Mouse (Mus musculus): ENCODE measurements around the gene Gm5169.
"Not testable (repeated sequence)": the region's sequence is repeated elsewhere in the genome, so short reads cannot be mapped to it uniquely, and the experiment has no call there.

Gm5169 gene

DNA sequence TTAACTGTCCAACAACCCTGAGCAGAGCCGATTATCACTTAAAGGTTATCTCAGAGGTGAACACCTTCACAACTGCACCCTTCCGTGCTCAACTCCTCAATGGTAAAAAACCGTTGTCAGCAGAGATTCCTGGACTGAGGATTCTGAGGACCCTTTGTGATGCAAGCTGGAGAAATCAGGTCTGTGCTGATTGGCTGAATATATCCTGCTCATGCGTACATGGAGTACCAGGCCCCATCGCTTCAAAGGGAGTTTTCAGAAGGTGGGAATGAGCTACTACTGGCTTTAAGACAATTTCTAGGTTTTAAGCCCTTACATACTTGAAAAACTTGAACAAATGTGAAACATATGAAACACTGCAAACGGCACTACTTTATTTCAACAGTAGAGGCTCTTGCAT, at the start of gene Gm5169:
TSS of gene Gm5169 (minus strand) at position 101 of the 400 bp plus-strand sequence.
- DNase-seq (ENCODE audit: low read depth, low spot score), result not testable (repeated sequence)

DNA sequence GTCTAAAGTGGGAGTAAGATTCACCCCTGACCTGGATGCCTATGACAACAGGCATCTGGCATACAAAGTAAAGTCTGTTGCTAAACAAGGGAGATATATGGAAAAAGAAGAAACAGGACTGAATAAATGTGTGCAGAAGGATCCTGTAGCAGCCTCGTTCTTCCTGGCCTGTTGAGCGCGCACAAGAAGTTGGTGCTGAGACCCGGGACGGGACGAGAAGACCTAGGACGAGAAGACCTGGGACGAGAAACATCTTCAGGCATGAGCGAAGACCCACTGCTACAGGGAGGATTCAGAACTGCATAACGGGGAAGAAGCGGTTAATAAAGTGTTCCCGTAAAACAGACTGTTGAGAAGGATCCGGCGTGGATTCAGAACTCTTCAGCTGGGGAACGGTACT, 46.2 kb upstream of the Gm5169 start:
- not testable (repeated sequence) for DNase-seq (ENCODE audit: low read depth, low spot score)

Data from retina, postnatal 7 days (tissue).